Mouse (Mus musculus) limb, embryonic 14.5 days (tissue): ENCODE measurements at regions not wholly inside any gene's neighbourhood (a gene's known extent, or its start where the extent isn't known, plus 50 kb on each side); places are given as distances from the start of the nearest gene placed in this dataset.

Experiments
- ATAC-seq: fragments of 200-750 bp; cut with Nextera tagmentation; 2 replicates; pipeline ENCODE4 v1.8.0; 2017; ENCODE audit warnings: low read depth, moderate number of reproducible peaks, moderate TSS enrichment; ENCODE audit not compliant: low FRiP score
- DNase-seq: peaks from one replicate; pipeline ENCODE4 v3.0.0-alpha.2; 2015; ENCODE audit warnings: low spot score
- H3K27ac ChIP-seq: fragments of 300-500 bp; sonication (generic); replicated peaks from 2 replicates; pipeline ENCODE4 v1.5.1; 2014; ENCODE audit warnings: low read depth, mild to moderate bottlenecking, low read length, moderate library complexity, mixed read lengths
- H3K27me3 ChIP-seq: fragments of 300-500 bp; sonication (generic); 2 replicates; pipeline ENCODE4 v1.6.1; 2014; ENCODE audit warnings: low read length, mixed read lengths; ENCODE audit not compliant: control insufficient read depth, insufficient read depth
- H3K36me3 ChIP-seq: fragments of 300-500 bp; sonication (generic); 2 replicates; pipeline ENCODE4 v1.6.1; 2014; ENCODE audit warnings: mild to moderate bottlenecking, low read length, moderate library complexity, mixed read lengths; ENCODE audit not compliant: control insufficient read depth, insufficient read depth
- H3K4me1 ChIP-seq: fragments of 300-500 bp; sonication (generic); 2 replicates; pipeline ENCODE4 v1.6.1; 2014; ENCODE audit warnings: antibody characterized with exemption, low read length, mixed read lengths; ENCODE audit not compliant: control insufficient read depth, insufficient read depth
- H3K4me2 ChIP-seq: fragments of 300-500 bp; sonication (generic); replicated peaks from 2 replicates; pipeline ENCODE4 v1.6.1; 2014; ENCODE audit warnings: low read depth, mild to moderate bottlenecking, low read length, moderate library complexity; ENCODE audit not compliant: severe bottlenecking
- H3K4me3 ChIP-seq: fragments of 300-500 bp; sonication (generic); replicated peaks from 2 replicates; pipeline ENCODE4 v1.5.1; 2014; ENCODE audit warnings: low read length
- H3K9ac ChIP-seq: fragments of 300-500 bp; sonication (generic); 2 replicates; pipeline ENCODE4 v1.6.1; 2014; ENCODE audit warnings: mild to moderate bottlenecking, low read depth, low read length, moderate library complexity; ENCODE audit not compliant: severe bottlenecking
- H3K9me3 ChIP-seq: fragments of 300-500 bp; sonication (generic); 2 replicates; pipeline ENCODE4 v1.6.1; 2016; ENCODE audit warnings: low read length; ENCODE audit not compliant: control insufficient read depth
- POLR2A ChIP-seq: fragments of 200-500 bp; IDR thresholded peaks from 2 replicates; pipeline ENCODE4 v1.8.0; 2012; ENCODE audit warnings: inconsistent platforms, mild to moderate bottlenecking, moderate library complexity, borderline replicate concordance; ENCODE audit not compliant: insufficient read depth, insufficient read length; ENCODE audit errors: extremely low read depth
- WGBS: fragments of 180-500 bp; shearing (Covaris S2); extraction: QIAGEN DNeasy Blood & Tissue Kit; methylation state at CpG from one replicate; pipeline ENCODE4 v1.1.7; 2014; 5-methylcytosine and 5-hydroxymethylcytosine counted together

DNA sequence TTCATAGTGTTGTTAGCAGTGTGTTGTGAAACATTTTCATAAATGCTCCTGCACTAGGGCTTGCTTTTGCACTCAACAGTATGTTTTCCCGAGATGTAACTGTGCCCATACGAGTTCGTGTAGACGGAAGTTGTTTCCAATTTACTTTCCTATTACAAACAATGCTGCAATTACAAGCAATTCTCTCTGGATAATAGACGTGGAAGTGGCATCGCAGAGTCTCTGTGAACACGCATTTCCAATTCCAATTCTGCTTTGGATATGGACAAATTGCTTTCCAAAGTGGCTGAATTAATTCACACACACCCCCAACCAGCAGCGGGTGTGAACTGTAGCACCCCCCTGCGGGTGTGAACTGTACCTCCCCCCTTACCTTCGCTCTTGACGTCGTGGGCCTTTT lies 250.9 kb upstream of the Dio3 start:
- no peak overlapping the region for H3K27ac ChIP-seq
- 58% methylated on average over 12 of the region's 12 CpGs for WGBS
- no peak for DNase-seq
- no peaks in the 10 kb centered on the region for H3K27me3 ChIP-seq
- no peak overlapping the region for H3K4me2 ChIP-seq
- H3K36me3 ChIP-seq: no peaks in the 10 kb centered on the region
- H3K9ac ChIP-seq: no peak overlapping the region
- TF ChIP-seq POLR2A: no peak
- no peak overlapping the region for H3K4me3 ChIP-seq
- ATAC-seq: no peak
- peaks cover 4% of the 10 kb centered on the region; the same call in 1 of the 2 replicates for H3K4me1 ChIP-seq
- H3K9me3 ChIP-seq: no peaks in the 10 kb centered on the region

DNA sequence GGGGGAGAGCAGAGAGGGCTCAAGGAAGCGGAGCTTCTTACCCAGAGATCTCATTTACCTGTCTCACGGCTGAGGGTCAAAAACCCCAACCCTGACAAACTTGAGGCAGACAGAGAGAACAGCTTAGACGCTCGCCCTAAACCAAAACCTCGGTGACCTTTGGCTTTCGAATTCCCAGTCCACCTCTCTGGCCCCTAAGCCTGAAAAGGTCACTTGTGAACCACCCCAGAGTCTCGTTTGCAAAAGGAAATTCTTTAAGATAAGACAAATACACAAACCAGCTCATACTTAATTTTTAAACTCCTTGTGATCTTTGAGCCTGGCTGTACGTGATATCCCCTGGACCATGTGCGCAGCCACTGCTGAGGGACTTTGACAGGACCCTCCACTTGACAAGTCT lies 250.2 kb upstream of the Dio3 start:
- H3K27ac ChIP-seq: no peak overlapping the region
- no peak overlapping the region for H3K4me3 ChIP-seq
- 57% methylated on average over 9 of the region's 9 CpGs for WGBS
- H3K4me1 ChIP-seq: no peaks in the 10 kb centered on the region
- no peaks in the 10 kb centered on the region for H3K27me3 ChIP-seq
- no peak overlapping the region for H3K4me2 ChIP-seq
- H3K9ac ChIP-seq: no peak overlapping the region
- ATAC-seq: no peak
- H3K9me3 ChIP-seq: no peaks in the 10 kb centered on the region
- no peaks in the 10 kb centered on the region for H3K36me3 ChIP-seq
- TF ChIP-seq POLR2A: no peak
- DNase-seq: no peak

DNA sequence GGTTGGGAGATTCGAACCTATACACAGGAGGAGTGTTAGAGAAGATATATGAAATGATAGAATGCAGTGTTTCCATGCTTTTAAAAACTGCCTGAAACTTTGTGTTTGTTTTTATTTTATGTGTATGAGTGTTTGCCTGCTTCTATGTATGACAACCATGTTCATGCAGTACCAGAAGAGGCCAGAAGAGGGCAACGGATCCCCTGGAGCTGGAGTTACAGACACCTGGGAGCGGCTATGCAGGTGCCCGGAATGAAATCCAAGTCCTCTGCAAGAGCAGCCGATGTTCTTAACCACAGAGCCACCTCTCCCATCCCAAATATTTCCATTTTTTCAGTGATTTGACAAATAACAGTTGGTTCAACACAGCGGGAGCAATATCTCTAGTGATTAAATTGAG lies 247.5 kb upstream of the Dio3 start:
- 53% methylated on average over 6 of the region's 6 CpGs for WGBS
- H3K9me3 ChIP-seq: no peaks in the 10 kb centered on the region
- no peak for DNase-seq

DNA sequence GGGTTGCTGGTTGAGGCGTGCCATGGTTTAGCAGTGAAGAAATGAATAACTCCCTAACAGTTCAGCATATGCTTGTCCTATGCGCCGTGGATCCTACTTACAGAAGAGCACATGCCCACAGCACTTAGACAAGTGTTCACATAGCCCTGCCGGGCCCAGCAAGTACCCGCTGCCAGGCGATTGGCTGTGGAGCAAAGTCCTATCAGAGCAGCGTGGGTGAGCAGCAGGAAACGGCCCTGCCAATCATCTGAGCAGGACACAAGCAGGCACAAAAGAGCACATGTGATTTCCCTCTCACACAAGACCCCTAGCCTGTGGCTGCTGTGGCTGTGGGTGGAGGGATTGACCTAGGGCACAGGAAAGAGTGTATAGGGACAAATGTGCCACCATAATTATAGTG lies 243.7 kb upstream of the Dio3 start:
- H3K4me3 ChIP-seq: no peak overlapping the region
- DNase-seq: no peak
- no peaks in the 10 kb centered on the region for H3K9me3 ChIP-seq
- no peak for TF ChIP-seq POLR2A
- ATAC-seq: no peak
- no peak overlapping the region for H3K27ac ChIP-seq
- no peaks in the 10 kb centered on the region for H3K4me1 ChIP-seq
- no peak overlapping the region for H3K9ac ChIP-seq
- H3K36me3 ChIP-seq: no peaks in the 10 kb centered on the region
- no peak overlapping the region for H3K4me2 ChIP-seq
- 85% methylated on average over 8 of the region's 8 CpGs for WGBS
- H3K27me3 ChIP-seq: no peaks in the 10 kb centered on the region

More for the DNA sequence above, 247.5 kb upstream of the Dio3 start:
- Histone ChIP-seq H3K4me1 (no peaks in the 10 kb centered on the region), H3K36me3 (no peaks in the 10 kb centered on the region), H3K27ac (no peak overlapping the region), H3K27me3 (no peaks in the 10 kb centered on the region), H3K4me2 (no peak overlapping the region), H3K4me3 (no peak overlapping the region), H3K9ac (no peak overlapping the region)
- no peak for ATAC-seq
- TF ChIP-seq POLR2A: no peak

DNA sequence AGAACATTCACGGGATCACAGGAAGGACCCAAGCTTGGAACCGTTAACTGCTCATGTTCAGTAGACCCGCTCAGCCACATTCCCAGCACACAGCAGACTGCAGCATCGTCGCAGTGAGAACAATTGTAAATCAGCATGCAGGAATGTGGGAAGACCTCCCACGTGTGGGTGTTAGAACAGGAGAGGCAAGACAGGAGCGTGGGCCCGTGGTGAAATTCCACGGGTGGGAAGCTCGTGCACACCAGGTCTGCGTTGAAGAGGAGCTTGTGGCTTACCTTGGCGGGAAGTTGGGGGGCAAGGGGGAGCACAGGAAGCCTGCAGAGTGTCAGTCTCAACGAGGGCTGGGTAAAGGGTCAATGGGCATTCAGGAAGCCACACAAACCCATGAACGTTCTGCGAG lies 238.2 kb upstream of the Dio3 start:
- H3K4me1 ChIP-seq: no peaks in the 10 kb centered on the region
- DNase-seq (no peak), ATAC-seq (no peak)
- no peaks in the 10 kb centered on the region for H3K36me3 ChIP-seq
- TF ChIP-seq POLR2A: no peak
- H3K27me3 ChIP-seq: no peaks in the 10 kb centered on the region
- H3K9ac ChIP-seq: no peak overlapping the region
- H3K4me3 ChIP-seq: no peak overlapping the region
- no peaks in the 10 kb centered on the region for H3K9me3 ChIP-seq
- no peak overlapping the region for H3K4me2 ChIP-seq
- WGBS: 56% methylated on average over 15 of the region's 15 CpGs
- H3K27ac ChIP-seq: no peak overlapping the region

DNA sequence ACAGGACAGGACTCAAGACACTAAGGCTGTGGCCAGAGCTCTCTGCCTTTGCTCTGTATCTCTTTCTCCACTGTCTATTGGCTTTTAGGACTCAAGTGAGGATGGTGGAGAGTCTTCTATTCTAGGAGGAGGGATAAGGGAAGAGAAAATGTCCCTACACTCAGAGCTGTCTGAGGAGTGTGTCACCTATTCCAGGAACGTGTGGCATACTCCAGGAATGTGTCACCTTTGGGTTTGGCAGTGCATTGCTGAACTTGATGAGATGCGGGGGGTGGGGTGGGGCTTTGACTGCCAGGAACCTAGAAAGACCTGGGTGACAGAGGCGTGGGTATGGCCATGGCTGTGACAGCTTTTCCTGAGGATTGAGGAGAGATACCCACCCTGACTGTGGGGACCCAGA lies 237.1 kb upstream of the Dio3 start:
- Histone ChIP-seq H3K9ac (no peak overlapping the region), H3K4me1 (no peaks in the 10 kb centered on the region), H3K4me3 (no peak overlapping the region), H3K9me3 (no peaks in the 10 kb centered on the region), H3K4me2 (no peak overlapping the region), H3K36me3 (no peaks in the 10 kb centered on the region), H3K27ac (no peak overlapping the region), H3K27me3 (no peaks in the 10 kb centered on the region)
- 58% methylated on average over 3 of the region's 3 CpGs for WGBS
- TF ChIP-seq POLR2A: no peak
- DNase-seq: no peak
- ATAC-seq: no peak
